ENCODE assay signal across 8 mouse cellular contexts in the genomic region with DNA sequence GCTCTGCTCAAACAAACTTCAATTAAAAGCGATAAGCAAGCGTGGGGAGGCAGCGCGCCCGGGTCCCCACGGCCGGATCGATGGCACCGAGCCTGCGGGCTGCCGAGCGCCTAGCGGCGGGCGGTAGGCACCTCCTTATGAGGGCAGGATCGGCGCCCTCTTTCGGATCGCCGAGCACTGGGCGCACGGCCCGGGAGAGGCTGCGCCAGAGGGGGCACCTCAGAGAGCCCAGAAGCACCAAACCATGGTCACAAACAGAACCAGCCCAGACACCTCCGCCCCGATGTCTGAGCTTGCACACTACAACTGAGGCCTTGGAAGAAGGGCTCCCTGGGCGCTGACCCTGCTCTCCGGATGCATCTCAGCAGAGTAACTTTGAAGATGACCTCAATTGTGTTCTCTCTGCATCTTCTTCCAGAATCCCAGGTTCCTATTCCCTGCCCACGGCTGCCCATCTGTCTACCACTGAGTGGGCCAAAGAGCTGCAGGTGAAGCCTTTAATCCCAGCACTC. TPM values are rescaled to one million over a fixed set of nuclear protein-coding genes. Genes with fewer than 3 reads are reported as not detected.
DNase-seq lines count a peak whose midpoint lies in the region; ATAC-seq and TF ChIP-seq lines count a peak whose summit lies in the region.

No protein-coding gene starts in this region.

- peaks cover 19% of the 10 kb centered on the region for H3K36me3 ChIP-seq in embryonic facial prominence, embryonic 13.5 days
- H3K36me3 ChIP-seq in hindbrain, embryonic 11.5 days (ENCODE audit: control insufficient read depth, insufficient read depth, low read length) = no peaks in the 10 kb centered on the region
- H3K36me3 ChIP-seq in limb, embryonic 11.5 days (ENCODE audit: control insufficient read depth, insufficient read depth, low read length) = peaks cover 5% of the 10 kb centered on the region
- H3K36me3 ChIP-seq in midbrain, postnatal 0 days (ENCODE audit: insufficient read depth, low read length) = peaks cover 14% of the 10 kb centered on the region

- peak overlapping the region; percentile 69 for H3K9ac ChIP-seq in embryonic facial prominence, embryonic 13.5 days
- peak overlapping the region; percentile 37 for H3K9ac ChIP-seq in hindbrain, embryonic 11.5 days (ENCODE audit: low read depth, low read length)
- H3K9ac ChIP-seq in limb, embryonic 11.5 days (ENCODE audit: low read length) = peak overlapping the region; percentile 48
- H3K9ac ChIP-seq in midbrain, postnatal 0 days (replicated peaks; ENCODE audit: low read length, poor library complexity, severe bottlenecking) = peak overlapping the region; percentile 33; the same call in 1 of the 2 replicates

- H3K4me3 ChIP-seq in embryonic facial prominence, embryonic 13.5 days = peak overlapping the region; percentile 44
- H3K4me3 ChIP-seq in hindbrain, embryonic 11.5 days (ENCODE audit: low read depth, low read length) = peak overlapping the region; percentile 36
- peak overlapping the region; percentile 31 for H3K4me3 ChIP-seq in limb, embryonic 11.5 days (ENCODE audit: low read depth, low read length)
- H3K4me3 ChIP-seq in midbrain, postnatal 0 days (ENCODE audit: low read depth, low read length) = peak overlapping the region; percentile 30

- peak; percentile 29 for DNase-seq in gastrocnemius, adult 18-20 months (ENCODE audit: low spot score)
- DNase-seq in gastrocnemius, postnatal 36 days = no peak
- peak; percentile 77 for DNase-seq in adrenal gland, postnatal 10 days
- DNase-seq in hindbrain, embryonic 11.5 days (ENCODE audit: low spot score) = no peak
- DNase-seq in limb, embryonic 11.5 days (ENCODE audit: low spot score) = no peak
- DNase-seq in midbrain, postnatal 0 days (ENCODE audit: low spot score) = no peak
- DNase-seq in urinary bladder, postnatal 25 days (ENCODE audit: low spot score) = peak; percentile 36

- H3K4me1 ChIP-seq in embryonic facial prominence, embryonic 13.5 days = peaks cover 23% of the 10 kb centered on the region
- H3K4me1 ChIP-seq in hindbrain, embryonic 11.5 days (replicated peaks; ENCODE audit: control insufficient read depth, insufficient read depth, low read length) = peaks cover 6% of the 10 kb centered on the region
- H3K4me1 ChIP-seq in limb, embryonic 11.5 days (ENCODE audit: control insufficient read depth, insufficient read depth, low read length) = peaks cover 13% of the 10 kb centered on the region
- H3K4me1 ChIP-seq in midbrain, postnatal 0 days (ENCODE audit: insufficient read depth, low read length) = peaks cover 11% of the 10 kb centered on the region

- TF ChIP-seq CTCF in midbrain, postnatal 0 days (IDR thresholded peaks at IDR 0.05) = peak; percentile 44

- intact Hi-C loops in gastrocnemius, postnatal 36 days (cut with DNase I) = no loop called here

- WGBS in embryonic facial prominence, embryonic 13.5 days = under 1% methylated on average over 29 of the region's 29 CpGs
- 2% methylated on average over 29 of the region's 29 CpGs for WGBS in hindbrain, embryonic 11.5 days
- WGBS in limb, embryonic 11.5 days = 2% methylated on average over 29 of the region's 29 CpGs
- WGBS in midbrain, postnatal 0 days = 3% methylated on average over 29 of the region's 29 CpGs

- H3K4me2 ChIP-seq in embryonic facial prominence, embryonic 13.5 days = peak overlapping the region; percentile 80
- peak overlapping the region; percentile 71 for H3K4me2 ChIP-seq in hindbrain, embryonic 11.5 days (replicated peaks; ENCODE audit: low read depth, low read length)
- H3K4me2 ChIP-seq in limb, embryonic 11.5 days (ENCODE audit: low read depth, severe bottlenecking) = peak overlapping the region; percentile 81
- H3K4me2 ChIP-seq in midbrain, postnatal 0 days (ENCODE audit: low read depth, low read length, poor library complexity, severe bottlenecking) = peak overlapping the region; percentile 71

- H3K9me3 ChIP-seq in embryonic facial prominence, embryonic 13.5 days = no peaks in the 10 kb centered on the region
- H3K9me3 ChIP-seq in hindbrain, embryonic 11.5 days (ENCODE audit: control insufficient read depth, low read length) = no peaks in the 10 kb centered on the region
- H3K9me3 ChIP-seq in limb, embryonic 11.5 days (ENCODE audit: control insufficient read depth, low read length) = no peaks in the 10 kb centered on the region
- H3K9me3 ChIP-seq in midbrain, postnatal 0 days (ENCODE audit: low read length) = no peaks in the 10 kb centered on the region

- H3K27ac ChIP-seq in embryonic facial prominence, embryonic 13.5 days = no peak overlapping the region
- H3K27ac ChIP-seq in hindbrain, embryonic 11.5 days (ENCODE audit: low read depth, low read length) = no peak overlapping the region
- H3K27ac ChIP-seq in limb, embryonic 11.5 days (replicated peaks; ENCODE audit: low read depth, low read length) = no peak overlapping the region
- no peak overlapping the region for H3K27ac ChIP-seq in midbrain, postnatal 0 days (ENCODE audit: low read depth, low read length)

- peaks cover 49% of the 10 kb centered on the region for H3K27me3 ChIP-seq in embryonic facial prominence, embryonic 13.5 days
- H3K27me3 ChIP-seq in hindbrain, embryonic 11.5 days (ENCODE audit: control insufficient read depth, insufficient read depth, low read length) = peaks cover 27% of the 10 kb centered on the region
- peaks cover 33% of the 10 kb centered on the region for H3K27me3 ChIP-seq in limb, embryonic 11.5 days (ENCODE audit: control insufficient read depth, insufficient read depth, low read length)
- peaks cover 8% of the 10 kb centered on the region for H3K27me3 ChIP-seq in midbrain, postnatal 0 days (ENCODE audit: insufficient read depth, low read length)

- ATAC-seq in embryonic facial prominence, embryonic 13.5 days (ENCODE audit: insufficient number of reproducible peaks, insufficient read depth, low FRiP score, low TSS enrichment, low read depth) = peak; percentile 30; the same call in 1 of the 2 replicates
- no peak for ATAC-seq in hindbrain, embryonic 11.5 days (ENCODE audit: low FRiP score)
- ATAC-seq in limb, embryonic 11.5 days (ENCODE audit: insufficient number of reproducible peaks, low FRiP score, low TSS enrichment, low read depth) = no peak
- ATAC-seq in midbrain, postnatal 0 days (ENCODE audit: low FRiP score) = no peak

RNA-seq across cellular contexts. Expression of gene Nmt1, which starts 37.8 kb away (rescaled TPM):
- 10 to 100 TPM; 48.5 to 48.7 TPM for total RNA-seq in gastrocnemius, adult 18-20 months (2021)
- 10 to 100 TPM; 44.6 to 47.2 TPM for total RNA-seq in gastrocnemius, postnatal 36 days (2021)
- 10 to 100 TPM; 81.8 to 85.9 TPM for total RNA-seq in adrenal gland, postnatal 10 days (2021)
- 67.8 and 68.5 TPM in 2 replicates for polyA plus RNA-seq in embryonic facial prominence, embryonic 13.5 days (2015; fragmentation: Nextera tagmentation; extraction: Ambion mirVana)
- polyA plus RNA-seq in hindbrain, embryonic 11.5 days (2014; fragmentation: Nextera tagmentation; extraction: Ambion mirVana) = 41.0 and 51.1 TPM in 2 replicates
- 69.1 and 69.8 TPM in 2 replicates for polyA plus RNA-seq in limb, embryonic 11.5 days (2014; fragmentation: Nextera tagmentation; extraction: Ambion mirVana)
- total RNA-seq in midbrain, postnatal 0 days (2014; rRNA removed) = 48.6 and 56.3 TPM in 2 replicates
- 39.1 and 40.5 TPM in 2 replicates for polyA plus RNA-seq in midbrain, postnatal 0 days (2015; fragmentation: Nextera tagmentation; extraction: Ambion mirVana)

RNA-seq across cellular contexts. Expression of gene Dcakd, which starts 37.9 kb away (rescaled TPM):
- total RNA-seq in gastrocnemius, adult 18-20 months (2021) = 10 to 100 TPM; 15.2 to 20.3 TPM
- total RNA-seq in gastrocnemius, postnatal 36 days (2021) = 10 to 100 TPM; 16.2 to 19.8 TPM
- total RNA-seq in adrenal gland, postnatal 10 days (2021) = 10 to 100 TPM; 65.6 to 74.8 TPM
- 189 and 192 TPM in 2 replicates for polyA plus RNA-seq in embryonic facial prominence, embryonic 13.5 days (2015; fragmentation: Nextera tagmentation; extraction: Ambion mirVana)
- 228 and 229 TPM in 2 replicates for polyA plus RNA-seq in hindbrain, embryonic 11.5 days (2014; fragmentation: Nextera tagmentation; extraction: Ambion mirVana)
- 335 and 349 TPM in 2 replicates for polyA plus RNA-seq in limb, embryonic 11.5 days (2014; fragmentation: Nextera tagmentation; extraction: Ambion mirVana)
- total RNA-seq in midbrain, postnatal 0 days (2014; rRNA removed) = 154 and 191 TPM in 2 replicates
- 165 and 173 TPM in 2 replicates for polyA plus RNA-seq in midbrain, postnatal 0 days (2015; fragmentation: Nextera tagmentation; extraction: Ambion mirVana)

RNA-seq across cellular contexts. Expression of gene C1ql1, which starts 43.7 kb away (rescaled TPM):
- total RNA-seq in gastrocnemius, adult 18-20 months (2021) = not detected
- total RNA-seq in gastrocnemius, postnatal 36 days (2021) = under 1 TPM in 1 of 2 experiments, not detected in 1; 0.17 TPM
- 10 to 100 TPM; 31.9 to 34.6 TPM for total RNA-seq in adrenal gland, postnatal 10 days (2021)
- 3.4 TPM in 2 replicates for polyA plus RNA-seq in embryonic facial prominence, embryonic 13.5 days (2015; fragmentation: Nextera tagmentation; extraction: Ambion mirVana)
- polyA plus RNA-seq in hindbrain, embryonic 11.5 days (2014; fragmentation: Nextera tagmentation; extraction: Ambion mirVana) = 10.5 and 11.0 TPM in 2 replicates
- 0.85 and 0.88 TPM in 2 replicates for polyA plus RNA-seq in limb, embryonic 11.5 days (2014; fragmentation: Nextera tagmentation; extraction: Ambion mirVana)
- total RNA-seq in midbrain, postnatal 0 days (2014; rRNA removed) = 45.6 and 52.8 TPM in 2 replicates
- 15.8 and 16.9 TPM in 2 replicates for polyA plus RNA-seq in midbrain, postnatal 0 days (2015; fragmentation: Nextera tagmentation; extraction: Ambion mirVana)

Comparison
In these comparisons a context has a peak if more than half of its experiments do, and no peak if none do; other contexts are left out.
1. DNase-seq: peak in gastrocnemius, adult 18-20 months (single experiment), adrenal gland, postnatal 10 days (single experiment) and urinary bladder, postnatal 25 days (single experiment); none in gastrocnemius, postnatal 36 days (0 of 2), hindbrain, embryonic 11.5 days (single experiment), limb, embryonic 11.5 days (single experiment) and midbrain, postnatal 0 days (single experiment).
2. RNA of gene C1ql1, which starts 43.7 kb away (total RNA-seq): 45.6 to 52.8 TPM in midbrain, postnatal 0 days and 31.9 to 34.6 TPM in adrenal gland, postnatal 10 days; 0.17 TPM in gastrocnemius, postnatal 36 days and not detected in gastrocnemius, adult 18-20 months; every median in the first group is over 10 times any median in the second.
3. Peak in every context shown above with its lines, with median percentiles within 50 percentile points of each other: H3K4me2 ChIP-seq, H3K4me3 ChIP-seq and H3K9ac ChIP-seq.